Mouse (Mus musculus): ENCODE data around the gene Msi2. TPM values are rescaled to one million over a fixed set of nuclear protein-coding genes. Genes with fewer than 3 reads are reported as not detected.

The Msi2 gene
- total and polyA plus RNA-seq, 2 experiments from 2014 or later: 22.1 to 94.6 TPM

- 56% methylated on average over 1 of the region's 1 CpGs for WGBS
- Histone ChIP-seq H3K27ac (ENCODE audit: low read depth) (no peak overlapping the region), H3K4me2 (ENCODE audit: low read depth, low read length) (no peak overlapping the region), H3K9ac (replicated peaks; ENCODE audit: low read depth, low read length) (no peak overlapping the region), H3K9me3 (replicated peaks; ENCODE audit: control insufficient read depth, low read length) (no peaks in the 10 kb centered on the region), H3K4me3 (ENCODE audit: low read depth, low read length) (no peak overlapping the region), H3K36me3 (replicated peaks; ENCODE audit: control insufficient read depth, insufficient read depth, low read length) (no peaks in the 10 kb centered on the region), H3K27me3 (ENCODE audit: control insufficient read depth, insufficient read depth, low read length) (no peaks in the 10 kb centered on the region), H3K4me1 (ENCODE audit: control insufficient read depth, insufficient read depth) (peaks cover 67% of the 10 kb centered on the region)
- ATAC-seq (ENCODE audit: insufficient read depth, low read depth) (no peak), DNase-seq (ENCODE audit: low spot score) (no peak)
- no peak for TF ChIP-seq CTCF (IDR thresholded peaks at IDR 0.05; ENCODE audit: low read depth)
- no peak for TF ChIP-seq EP300 (IDR thresholded peaks at IDR 0.05; ENCODE audit: low read depth)
Observed at GRCm38 (mm10) chr11:88485987-88486386, 232.3 kb downstream of the Msi2 start.

- Histone ChIP-seq H3K4me1 (ENCODE audit: control insufficient read depth, insufficient read depth) (peaks cover 60% of the 10 kb centered on the region), H3K36me3 (replicated peaks; ENCODE audit: control insufficient read depth, insufficient read depth, low read length) (no peaks in the 10 kb centered on the region), H3K27me3 (ENCODE audit: control insufficient read depth, insufficient read depth, low read length) (no peaks in the 10 kb centered on the region), H3K9ac (replicated peaks; ENCODE audit: low read depth, low read length) (no peak overlapping the region), H3K4me3 (ENCODE audit: low read depth, low read length) (no peak overlapping the region), H3K4me2 (ENCODE audit: low read depth, low read length) (no peak overlapping the region), H3K9me3 (replicated peaks; ENCODE audit: control insufficient read depth, low read length) (no peaks in the 10 kb centered on the region), H3K27ac (ENCODE audit: low read depth) (peak overlapping the region; percentile 28; the same call in 1 of the 2 replicates)
- TF ChIP-seq CTCF (IDR thresholded peaks at IDR 0.05; ENCODE audit: low read depth) (no peak), EP300 (IDR thresholded peaks at IDR 0.05; ENCODE audit: low read depth) (no peak)
- DNase-seq (ENCODE audit: low spot score): no peak
- WGBS: 66% methylated on average over 4 of the region's 4 CpGs
- no peak for ATAC-seq (ENCODE audit: insufficient read depth, low read depth)
Observed at GRCm38 (mm10) chr11:88485088-88485487, 233.2 kb downstream of the Msi2 start.

- H3K36me3 ChIP-seq (replicated peaks; ENCODE audit: control insufficient read depth, insufficient read depth, low read length): peaks cover 7% of the 10 kb centered on the region; the same call in 1 of the 2 replicates
- H3K9ac ChIP-seq (replicated peaks; ENCODE audit: low read depth, low read length): no peak overlapping the region
- no peak overlapping the region for H3K27ac ChIP-seq (ENCODE audit: low read depth)
- no peak overlapping the region for H3K4me3 ChIP-seq (ENCODE audit: low read depth, low read length)
- DNase-seq (ENCODE audit: low spot score) (no peak), ATAC-seq (ENCODE audit: insufficient read depth, low read depth) (no peak)
- H3K4me2 ChIP-seq (ENCODE audit: low read depth, low read length): no peak overlapping the region
- H3K27me3 ChIP-seq (ENCODE audit: control insufficient read depth, insufficient read depth, low read length): no peaks in the 10 kb centered on the region
- H3K9me3 ChIP-seq (replicated peaks; ENCODE audit: control insufficient read depth, low read length): no peaks in the 10 kb centered on the region
- WGBS: 95% methylated on average over 3 of the region's 3 CpGs
- peaks cover 50% of the 10 kb centered on the region for H3K4me1 ChIP-seq (ENCODE audit: control insufficient read depth, insufficient read depth)
- TF ChIP-seq EP300 (IDR thresholded peaks at IDR 0.05; ENCODE audit: low read depth) (no peak), CTCF (IDR thresholded peaks at IDR 0.05; ENCODE audit: low read depth) (no peak)
Observed at GRCm38 (mm10) chr11:88484047-88484446, 234.3 kb downstream of the Msi2 start.

GRCm38 (mm10) chr11:88482636-88483035 is 235.7 kb downstream of the Msi2 start:
- Histone ChIP-seq H3K27ac (ENCODE audit: low read depth) (no peak overlapping the region), H3K27me3 (ENCODE audit: control insufficient read depth, insufficient read depth, low read length) (no peaks in the 10 kb centered on the region), H3K9ac (replicated peaks; ENCODE audit: low read depth, low read length) (no peak overlapping the region), H3K4me2 (ENCODE audit: low read depth, low read length) (no peak overlapping the region), H3K4me1 (ENCODE audit: control insufficient read depth, insufficient read depth) (peaks cover 40% of the 10 kb centered on the region), H3K36me3 (replicated peaks; ENCODE audit: control insufficient read depth, insufficient read depth, low read length) (peaks cover 7% of the 10 kb centered on the region; the same call in 1 of the 2 replicates), H3K9me3 (replicated peaks; ENCODE audit: control insufficient read depth, low read length) (no peaks in the 10 kb centered on the region), H3K4me3 (ENCODE audit: low read depth, low read length) (no peak overlapping the region)
- WGBS: 90% methylated on average over 11 of the region's 11 CpGs
- TF ChIP-seq CTCF (IDR thresholded peaks at IDR 0.05; ENCODE audit: low read depth) (no peak), EP300 (IDR thresholded peaks at IDR 0.05; ENCODE audit: low read depth) (no peak)
- no peak for DNase-seq (ENCODE audit: low spot score)
- ATAC-seq (ENCODE audit: insufficient read depth, low read depth): no peak

GRCm38 (mm10) chr11:88482236-88482635 is 236.1 kb downstream of the Msi2 start:
- no peak overlapping the region for H3K4me2 ChIP-seq (ENCODE audit: low read depth, low read length)
- WGBS: 86% methylated on average over 6 of the region's 6 CpGs
- H3K4me3 ChIP-seq (ENCODE audit: low read depth, low read length): no peak overlapping the region
- peaks cover 40% of the 10 kb centered on the region for H3K4me1 ChIP-seq (ENCODE audit: control insufficient read depth, insufficient read depth)
- TF ChIP-seq CTCF (IDR thresholded peaks at IDR 0.05; ENCODE audit: low read depth) (no peak), EP300 (IDR thresholded peaks at IDR 0.05; ENCODE audit: low read depth) (no peak)
- no peaks in the 10 kb centered on the region for H3K27me3 ChIP-seq (ENCODE audit: control insufficient read depth, insufficient read depth, low read length)
- ATAC-seq (ENCODE audit: insufficient read depth, low read depth) (no peak), DNase-seq (ENCODE audit: low spot score) (no peak)
- H3K36me3 ChIP-seq (replicated peaks; ENCODE audit: control insufficient read depth, insufficient read depth, low read length): peaks cover 7% of the 10 kb centered on the region; the same call in 1 of the 2 replicates
- no peaks in the 10 kb centered on the region for H3K9me3 ChIP-seq (replicated peaks; ENCODE audit: control insufficient read depth, low read length)
- H3K9ac ChIP-seq (replicated peaks; ENCODE audit: low read depth, low read length): no peak overlapping the region
- no peak overlapping the region for H3K27ac ChIP-seq (ENCODE audit: low read depth)

- Histone ChIP-seq H3K27ac (ENCODE audit: low read depth) (no peak overlapping the region), H3K4me3 (ENCODE audit: low read depth, low read length) (no peak overlapping the region), H3K9ac (replicated peaks; ENCODE audit: low read depth, low read length) (no peak overlapping the region), H3K4me2 (ENCODE audit: low read depth, low read length) (no peak overlapping the region), H3K9me3 (replicated peaks; ENCODE audit: control insufficient read depth, low read length) (no peaks in the 10 kb centered on the region), H3K27me3 (ENCODE audit: control insufficient read depth, insufficient read depth, low read length) (no peaks in the 10 kb centered on the region), H3K36me3 (replicated peaks; ENCODE audit: control insufficient read depth, insufficient read depth, low read length) (peaks cover 7% of the 10 kb centered on the region; the same call in 1 of the 2 replicates), H3K4me1 (ENCODE audit: control insufficient read depth, insufficient read depth) (peaks cover 40% of the 10 kb centered on the region)
- TF ChIP-seq CTCF (IDR thresholded peaks at IDR 0.05; ENCODE audit: low read depth) (no peak), EP300 (IDR thresholded peaks at IDR 0.05; ENCODE audit: low read depth) (no peak)
- no peak for ATAC-seq (ENCODE audit: insufficient read depth, low read depth)
- WGBS: 67% methylated on average over 7 of the region's 7 CpGs
- no peak for DNase-seq (ENCODE audit: low spot score)
Observed at GRCm38 (mm10) chr11:88481602-88482161, 236.6 kb downstream of the Msi2 start.
